17 mouse cellular contexts compared by ENCODE assay signal in the genomic region with DNA sequence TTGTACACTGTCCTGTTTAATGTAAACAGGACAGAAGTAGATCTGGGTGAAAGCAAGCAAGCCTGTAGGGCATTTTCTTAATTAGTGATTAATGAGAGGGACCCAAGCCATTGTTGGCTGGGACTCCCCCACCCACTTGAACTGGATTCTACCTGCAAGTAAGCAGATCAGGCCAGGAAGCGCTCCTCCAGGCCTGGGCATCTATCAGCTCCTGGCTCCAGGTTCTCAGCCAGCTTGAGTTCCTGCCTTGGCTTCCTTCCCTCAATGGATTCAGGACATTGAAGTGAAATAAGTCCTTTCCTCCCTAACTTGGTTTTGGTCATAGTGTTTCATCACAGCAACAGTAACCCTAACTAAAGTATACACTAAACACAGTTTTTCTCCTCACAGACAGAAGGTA. TPM values are rescaled to one million over a fixed set of nuclear protein-coding genes. Genes with fewer than 3 reads are reported as not detected.
DNase-seq lines count a peak whose midpoint lies in the region; ATAC-seq lines count a peak whose summit lies in the region.
"Had no signal": no experiment of that assay in that cellular context is flagged by ENCODE, and none has a peak within 500 bp of the region (broad histone marks: within the 10 kb centered on the region; RNA-seq: fewer than 3 reads in every experiment).

No protein-coding gene starts in this region.

- peak; percentile 79 for ATAC-seq in cerebellum, adult (ENCODE audit: insufficient number of reproducible peaks, low FRiP score, low TSS enrichment)
- ATAC-seq: midbrain, embryonic 15.5 days had no signal

- DNase-seq in cerebellum, postnatal 4 days (ENCODE audit: low spot score in 2 of 2), result no peak
- peak; percentile 16 for DNase-seq in cerebellum, adult 11 months
- DNase-seq in cerebellum, adult 9-11 months, result peak; percentile 37
- DNase-seq in gonadal fat pad, adult 2 months (ENCODE audit: low read depth), result peak; percentile 34
- DNase-seq in gastrocnemius, adult 18-20 months (ENCODE audit: low spot score), result no peak
- DNase-seq in heart, postnatal 36 days, result no peak
- DNase-seq in layer of hippocampus, adult 8-10 months (ENCODE audit: low spot score in 2 of 2), result no peak
- DNase-seq: adrenal gland, adult 2 months; heart, postnatal 10 days; kidney, adult 11 months; liver, embryonic 13.5 days; lung, postnatal 36 days; retina, postnatal 1 day; right cerebral cortex, postnatal 25 days; spleen, adult 18-20 months had no signal

- intact Hi-C loops in heart, postnatal 36 days (cut with DNase I), result no loop called here

RNA-seq across cellular contexts. Expression of a gene that starts 9.9 kb away (rescaled TPM):
- polyA plus RNA-seq in gonadal fat pad, adult 2 months (2012; rRNA removed), result 16.3 and 23.2 TPM in 2 replicates
- total RNA-seq in gastrocnemius, adult 18-20 months (2021), result 10 to 100 TPM; 15.9 to 18.2 TPM
- total RNA-seq in heart, postnatal 36 days (2021), result 10 to 100 TPM; 19.0 to 20.5 TPM
- total RNA-seq in layer of hippocampus, adult 8-10 months (2022), result 10 to 100 TPM; 58.7 to 66.5 (median 63.0) TPM

Comparison
In these comparisons a context has a peak if more than half of its experiments do, and no peak if none do; other contexts are left out.
1. DNase-seq: peak in cerebellum, adult 11 months (single experiment), cerebellum, adult 9-11 months (single experiment) and gonadal fat pad, adult 2 months (single experiment); none in cerebellum, postnatal 4 days (0 of 2), gastrocnemius, adult 18-20 months (single experiment), heart, postnatal 36 days (0 of 2) and layer of hippocampus, adult 8-10 months (0 of 2).